Mouse (Mus musculus): ENCODE results near the gene Ncor2. TPM values are rescaled to one million over a fixed set of nuclear protein-coding genes. Genes with fewer than 3 reads are reported as not detected.
A peak's percentile ranks its signal among the peaks of the same experiment; 100 is the strongest.

Ncor2 gene
- polyA plus RNA-seq, 1 experiment from 2014 or later, result 25.1 TPM

- Histone ChIP-seq H3K4me2 (replicated peaks) (peak overlapping the region; percentile 19), H3K4me1 (peaks cover 81% of the 10 kb centered on the region)
- WGBS, result 22% methylated on average over 8 of the region's 8 CpGs
Observed at GRCm38 (mm10) chr5:125163441-125164050, 15.5 kb downstream of the Ncor2 start.

DNA sequence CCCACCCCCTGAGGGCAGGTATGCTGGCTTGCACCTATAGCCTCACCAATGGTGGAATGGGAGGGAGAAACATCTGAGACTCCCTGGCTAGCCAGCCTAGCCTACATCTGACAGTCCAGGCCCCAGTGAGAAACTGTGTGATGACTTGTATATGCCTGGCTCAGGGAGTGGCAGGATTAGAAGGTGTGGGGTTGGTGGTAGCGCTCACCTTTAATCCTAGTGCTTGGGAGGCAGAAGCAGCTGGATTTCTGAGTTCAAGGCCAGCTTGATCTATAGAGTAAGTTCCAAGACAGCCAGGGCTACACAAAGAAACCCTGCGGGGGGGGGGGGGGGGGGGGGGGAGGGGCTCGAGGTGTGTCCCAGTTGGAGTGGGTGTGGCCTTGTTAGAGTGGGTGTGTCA lies 16.6 kb downstream of the Ncor2 start:
- Histone ChIP-seq H3K9me3 (no peaks in the 10 kb centered on the region), H3K4me3 (no peak overlapping the region), H3K4me2 (replicated peaks) (no peak overlapping the region), H3K36me3 (no peaks in the 10 kb centered on the region), H3K27me3 (0 out of 2 replicates have a peak, but pooled peaks cover 2% of the 10 kb centered on the region), H3K9ac (replicated peaks) (no peak overlapping the region), H3K27ac (replicated peaks) (0 out of 2 replicates have a peak overlapping the region, but pooled peaks have one; percentile 73), H3K4me1 (peaks cover 83% of the 10 kb centered on the region)
- ATAC-seq (ENCODE audit: low FRiP score, low read depth), result no peak
- WGBS, result 40% methylated on average over 2 of the region's 3 CpGs

More at GRCm38 (mm10) chr5:125163441-125164050, 15.5 kb downstream of the Ncor2 start:
- Histone ChIP-seq H3K9me3 (no peaks in the 10 kb centered on the region), H3K4me3 (no peak overlapping the region), H3K36me3 (no peaks in the 10 kb centered on the region), H3K27me3 (0 out of 2 replicates have a peak, but pooled peaks cover 2% of the 10 kb centered on the region), H3K9ac (replicated peaks) (no peak overlapping the region; the same call in 1 of the 2 replicates), H3K27ac (replicated peaks) (peak overlapping the region; percentile 73)
- no peak for ATAC-seq (ENCODE audit: low FRiP score, low read depth)

- WGBS, result 12% methylated on average over 14 of the region's 14 CpGs
- H3K27ac ChIP-seq (replicated peaks), result peak overlapping the region; percentile 91
- peak; percentile 17; the same call in 1 of the 2 replicates for ATAC-seq (ENCODE audit: low FRiP score, low read depth)
- no peaks in the 10 kb centered on the region for H3K36me3 ChIP-seq
- peak overlapping the region; percentile 34 for H3K4me2 ChIP-seq (replicated peaks)
- no peaks in the 10 kb centered on the region for H3K27me3 ChIP-seq
- H3K4me3 ChIP-seq, result no peak overlapping the region
- H3K9ac ChIP-seq (replicated peaks), result peak overlapping the region; percentile 12; the same call in 1 of the 2 replicates
- H3K9me3 ChIP-seq, result no peaks in the 10 kb centered on the region
- peaks cover 92% of the 10 kb centered on the region for H3K4me1 ChIP-seq
Observed at GRCm38 (mm10) chr5:125159804-125160405, 19.1 kb downstream of the Ncor2 start.

GRCm38 (mm10) chr5:125159293-125159692 lies 19.7 kb downstream of the Ncor2 start:
- H3K27ac ChIP-seq (replicated peaks), result peak overlapping the region; percentile 91
- peak; percentile 79 for ATAC-seq (ENCODE audit: low FRiP score, low read depth)
- H3K4me2 ChIP-seq (replicated peaks), result peak overlapping the region; percentile 34
- 7% methylated on average over 12 of the region's 12 CpGs for WGBS
- H3K9ac ChIP-seq (replicated peaks), result peak overlapping the region; percentile 41
- no peak overlapping the region for H3K4me3 ChIP-seq
- H3K9me3 ChIP-seq, result no peaks in the 10 kb centered on the region
- no peaks in the 10 kb centered on the region for H3K36me3 ChIP-seq
- H3K4me1 ChIP-seq, result peaks cover 92% of the 10 kb centered on the region
- H3K27me3 ChIP-seq, result no peaks in the 10 kb centered on the region

DNA sequence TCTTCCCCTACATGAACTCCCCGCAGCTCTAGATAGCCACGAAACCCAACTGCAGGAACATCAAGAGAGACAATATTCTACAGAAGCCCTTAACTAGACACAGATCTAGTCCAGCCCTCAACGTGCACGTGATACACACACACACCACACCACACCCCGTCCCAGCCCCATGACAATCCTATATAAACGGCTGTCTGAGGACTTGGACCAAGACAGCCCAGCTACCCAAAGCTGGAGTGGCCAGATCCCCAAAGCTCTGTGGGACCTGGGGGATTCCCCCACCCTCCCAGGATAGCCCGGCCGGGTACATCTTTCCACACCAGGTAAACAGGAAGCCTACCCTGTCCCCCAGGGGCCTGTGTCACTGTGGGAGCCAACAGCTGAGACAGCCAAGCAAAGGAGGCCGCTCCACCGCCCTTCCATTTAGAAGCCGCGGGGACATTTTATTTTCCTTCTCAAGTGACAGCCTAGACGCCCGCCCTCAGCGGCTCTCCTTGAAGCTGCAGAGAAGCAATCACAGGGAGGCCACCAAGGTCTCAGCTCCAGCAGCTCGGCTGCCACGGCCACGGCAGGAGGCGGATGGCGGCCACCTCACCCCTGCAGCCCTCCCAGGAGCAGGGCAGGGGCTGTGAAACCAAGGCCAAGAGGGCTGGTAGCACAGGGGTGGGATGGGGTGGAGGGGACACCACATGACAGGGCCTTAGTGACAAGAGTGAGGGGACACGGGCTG lies 20.6 kb downstream of the Ncor2 start:
- H3K4me3 ChIP-seq, result no peak overlapping the region
- H3K36me3 ChIP-seq, result no peaks in the 10 kb centered on the region
- no peaks in the 10 kb centered on the region for H3K9me3 ChIP-seq
- peak; percentile 13 for ATAC-seq (ENCODE audit: low FRiP score, low read depth)
- peak overlapping the region; percentile 41 for H3K9ac ChIP-seq (replicated peaks)
- peaks cover 92% of the 10 kb centered on the region for H3K4me1 ChIP-seq
- H3K27me3 ChIP-seq, result no peaks in the 10 kb centered on the region
- WGBS, result 15% methylated on average over 21 of the region's 21 CpGs
- H3K27ac ChIP-seq (replicated peaks), result peak overlapping the region; percentile 91
- H3K4me2 ChIP-seq (replicated peaks), result peak overlapping the region; percentile 34

GRCm38 (mm10) chr5:125157375-125158033 lies 21.5 kb downstream of the Ncor2 start:
- Histone ChIP-seq H3K4me2 (replicated peaks) (peak overlapping the region; percentile 3), H3K9me3 (no peaks in the 10 kb centered on the region), H3K36me3 (no peaks in the 10 kb centered on the region), H3K4me1 (peaks cover 92% of the 10 kb centered on the region), H3K27ac (replicated peaks) (peak overlapping the region; percentile 91), H3K27me3 (no peaks in the 10 kb centered on the region), H3K4me3 (no peak overlapping the region), H3K9ac (replicated peaks) (0 out of 2 replicates have a peak overlapping the region, but pooled peaks have one; percentile 16)
- whole genome bisulfite sequencing, result 59% methylated on average over 8 of the region's 8 CpGs
- no peak for ATAC-seq (ENCODE audit: low FRiP score, low read depth)

DNA sequence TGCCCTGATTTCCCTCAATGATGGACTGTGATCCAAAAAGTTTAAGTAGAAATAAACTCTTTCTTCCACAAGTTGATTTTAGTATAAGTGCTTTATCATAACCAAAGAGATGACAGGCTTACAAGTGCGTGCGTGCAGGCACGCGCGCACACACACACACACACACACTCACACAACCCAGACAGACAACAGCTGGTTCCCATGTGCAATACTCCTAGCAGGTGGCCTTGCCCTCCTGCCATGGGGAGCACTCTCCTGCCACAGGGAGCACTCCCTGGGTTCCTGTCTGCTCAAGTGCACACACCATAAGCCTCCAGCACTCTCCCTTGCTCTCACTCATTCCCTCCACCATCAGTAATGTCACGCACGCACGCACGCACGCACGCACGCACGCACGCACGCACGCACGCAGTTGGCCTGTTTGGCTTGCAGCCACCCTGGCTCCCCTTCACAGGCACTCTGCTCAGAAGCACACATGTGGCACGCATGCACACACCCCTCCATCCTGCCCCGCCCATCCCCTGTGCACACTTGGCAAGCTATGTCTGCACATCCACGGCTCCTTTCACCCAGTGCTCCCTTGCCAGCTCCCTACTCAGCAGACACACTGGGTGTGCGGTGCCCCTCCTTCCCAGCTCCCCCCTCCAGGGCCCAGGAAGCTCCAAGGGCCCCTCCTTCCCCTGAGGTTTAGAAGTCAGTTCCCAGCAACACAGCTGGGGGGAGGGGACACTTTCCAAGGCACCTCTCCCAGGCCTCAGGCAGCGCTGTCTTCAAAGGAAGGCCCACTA lies 22.4 kb downstream of the Ncor2 start:
- H3K4me2 ChIP-seq (replicated peaks), result 0 out of 2 replicates have a peak overlapping the region, but pooled peaks have one; percentile 13
- WGBS, result 80% methylated on average over 22 of the region's 22 CpGs
- no peak for ATAC-seq (ENCODE audit: low FRiP score, low read depth)
- H3K4me3 ChIP-seq, result no peak overlapping the region
- peaks cover 92% of the 10 kb centered on the region for H3K4me1 ChIP-seq
- H3K27me3 ChIP-seq, result no peaks in the 10 kb centered on the region
- 0 out of 2 replicates have a peak overlapping the region, but pooled peaks have one; percentile 16 for H3K9ac ChIP-seq (replicated peaks)
- no peaks in the 10 kb centered on the region for H3K36me3 ChIP-seq
- peak overlapping the region; percentile 91 for H3K27ac ChIP-seq (replicated peaks)
- H3K9me3 ChIP-seq, result no peaks in the 10 kb centered on the region

GRCm38 (mm10) chr5:125155451-125155850 lies 23.6 kb downstream of the Ncor2 start:
- peak overlapping the region; percentile 63 for H3K27ac ChIP-seq (replicated peaks)
- H3K9me3 ChIP-seq, result no peaks in the 10 kb centered on the region
- 90% methylated on average over 4 of the region's 4 CpGs for WGBS
- H3K4me3 ChIP-seq, result no peak overlapping the region
- no peaks in the 10 kb centered on the region for H3K36me3 ChIP-seq
- no peak overlapping the region for H3K4me2 ChIP-seq (replicated peaks)
- H3K4me1 ChIP-seq, result peaks cover 98% of the 10 kb centered on the region
- H3K9ac ChIP-seq (replicated peaks), result no peak overlapping the region; the same call in 1 of the 2 replicates
- ATAC-seq (ENCODE audit: low FRiP score, low read depth), result no peak
- no peaks in the 10 kb centered on the region for H3K27me3 ChIP-seq

- H3K9ac ChIP-seq (replicated peaks), result no peak overlapping the region; the same call in 1 of the 2 replicates
- peak overlapping the region; percentile 63 for H3K27ac ChIP-seq (replicated peaks)
- H3K27me3 ChIP-seq, result no peaks in the 10 kb centered on the region
- WGBS, result 71% methylated on average over 5 of the region's 5 CpGs
- H3K4me2 ChIP-seq (replicated peaks), result no peak overlapping the region
- no peaks in the 10 kb centered on the region for H3K9me3 ChIP-seq
- H3K36me3 ChIP-seq, result no peaks in the 10 kb centered on the region
- H3K4me1 ChIP-seq, result peaks cover 97% of the 10 kb centered on the region
- no peak for ATAC-seq (ENCODE audit: low FRiP score, low read depth)
- H3K4me3 ChIP-seq, result no peak overlapping the region
Observed at GRCm38 (mm10) chr5:125154989-125155388, 24.0 kb downstream of the Ncor2 start.

DNA sequence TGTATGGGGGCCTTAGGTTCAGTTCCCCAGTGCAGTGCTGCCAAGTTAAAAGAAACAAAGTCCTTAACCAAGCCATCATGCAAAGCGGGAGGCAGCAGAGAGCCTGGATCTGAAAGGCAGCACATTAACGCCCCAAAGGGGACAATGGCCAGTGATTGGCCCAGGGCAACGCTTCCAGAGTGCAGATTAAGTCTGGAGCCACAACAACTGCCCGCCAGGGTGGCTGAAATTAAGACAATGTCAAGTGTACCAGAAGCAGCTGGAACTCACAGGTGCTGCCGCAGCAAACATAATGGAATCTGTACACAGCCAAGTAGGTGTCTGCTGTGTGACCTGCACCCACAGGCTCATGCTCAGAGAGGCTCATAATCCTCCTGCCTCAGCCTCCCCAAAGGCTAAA lies 24.8 kb downstream of the Ncor2 start:
- no peak overlapping the region for H3K4me3 ChIP-seq
- H3K4me2 ChIP-seq (replicated peaks), result no peak overlapping the region
- peak overlapping the region; percentile 63 for H3K27ac ChIP-seq (replicated peaks)
- no peaks in the 10 kb centered on the region for H3K36me3 ChIP-seq
- H3K4me1 ChIP-seq, result peaks cover 97% of the 10 kb centered on the region
- no peaks in the 10 kb centered on the region for H3K27me3 ChIP-seq
- no peak for ATAC-seq (ENCODE audit: low FRiP score, low read depth)
- H3K9ac ChIP-seq (replicated peaks), result no peak overlapping the region
- 32% methylated on average over 5 of the region's 5 CpGs for WGBS
- H3K9me3 ChIP-seq, result no peaks in the 10 kb centered on the region

GRCm38 (mm10) chr5:125153201-125153816 lies 25.7 kb downstream of the Ncor2 start:
- Histone ChIP-seq H3K27me3 (no peaks in the 10 kb centered on the region), H3K4me3 (no peak overlapping the region), H3K4me2 (replicated peaks) (no peak overlapping the region), H3K9ac (replicated peaks) (no peak overlapping the region), H3K9me3 (no peaks in the 10 kb centered on the region), H3K36me3 (no peaks in the 10 kb centered on the region), H3K27ac (replicated peaks) (peak overlapping the region; percentile 94), H3K4me1 (peaks cover 97% of the 10 kb centered on the region)
- ATAC-seq (ENCODE audit: low FRiP score, low read depth), result no peak
- WGBS, result 87% methylated on average over 10 of the region's 11 CpGs
